In genomic region chr8:61569211-61569610, GRCm38 (mm10) we compare ENCODE assay signal across 19 mouse cellular contexts.
DNase-seq lines count a peak whose midpoint lies in the region; ATAC-seq and TF ChIP-seq lines count a peak whose summit lies in the region.
"Had no signal": no experiment of that assay in that cellular context is flagged by ENCODE, and none has a peak within 500 bp of the region (broad histone marks: within the 10 kb centered on the region; RNA-seq: fewer than 3 reads in every experiment).

No protein-coding gene starts in this region.

- ATAC-seq in heart, embryonic 13.5 days (ENCODE audit: extremely low read depth, insufficient number of reproducible peaks, low FRiP score, low TSS enrichment), result no peak
- ATAC-seq in liver, postnatal 0 days, result peak; percentile 83
- no peak for ATAC-seq in liver, embryonic 12.5 days
- ATAC-seq: forebrain, embryonic 16.5 days; intestine, embryonic 15.5 days had no signal

- intact Hi-C loops in heart, postnatal 36 days (cut with DNase I), result no loop called here
- intact Hi-C loops in left cerebral cortex, adult 2 months (cut with DNase I), result no loop called here
- intact Hi-C loops in left cerebral cortex, postnatal 36 days (cut with DNase I), result no loop called here

- H3K27ac ChIP-seq in heart, embryonic 13.5 days (replicated peaks), result peak overlapping the region; percentile 41; the same call in 1 of the 2 replicates
- H3K27ac ChIP-seq in left cerebral cortex, adult 2 months, result peak overlapping the region; percentile 76; the same call in 1 of the 2 replicates
- H3K27ac ChIP-seq in liver, postnatal 0 days (ENCODE audit: low read depth), result 0 out of 2 replicates have a peak overlapping the region, but pooled peaks have one; percentile 13
- no peak overlapping the region for H3K27ac ChIP-seq in liver, embryonic 12.5 days
- H3K27ac ChIP-seq: forebrain, embryonic 12.5 days; hindbrain, embryonic 10.5 days; hindbrain, embryonic 14.5 days; intestine, embryonic 15.5 days had no signal

- H3K9ac ChIP-seq in heart, embryonic 13.5 days, result no peak overlapping the region
- no peak overlapping the region for H3K9ac ChIP-seq in liver, postnatal 0 days (replicated peaks)
- no peak overlapping the region for H3K9ac ChIP-seq in liver, embryonic 12.5 days
- H3K9ac ChIP-seq: forebrain, embryonic 12.5 days; hindbrain, embryonic 14.5 days; intestine, embryonic 15.5 days had no signal

- no peak overlapping the region for H3K4me2 ChIP-seq in heart, embryonic 13.5 days
- H3K4me2 ChIP-seq in liver, postnatal 0 days (ENCODE audit: low read depth, low read length), result no peak overlapping the region
- H3K4me2 ChIP-seq in liver, embryonic 12.5 days, result no peak overlapping the region
- H3K4me2 ChIP-seq: forebrain, embryonic 12.5 days; heart, embryonic 11.5 days; hindbrain, embryonic 14.5 days; intestine, embryonic 15.5 days had no signal

- no peak for TF ChIP-seq CTCF in left cerebral cortex, adult 2 months (IDR thresholded peaks at IDR 0.05)
- no peak for TF ChIP-seq CTCF in liver, postnatal 0 days (IDR thresholded peaks at IDR 0.05; ENCODE audit: low read depth)

- H3K4me3 ChIP-seq in heart, embryonic 13.5 days, result no peak overlapping the region
- H3K4me3 ChIP-seq in left cerebral cortex, adult 2 months, result no peak overlapping the region
- H3K4me3 ChIP-seq in liver, postnatal 0 days (ENCODE audit: low read depth, low read length), result no peak overlapping the region
- no peak overlapping the region for H3K4me3 ChIP-seq in liver, embryonic 12.5 days
- H3K4me3 ChIP-seq: forebrain, embryonic 12.5 days; hindbrain, embryonic 10.5 days; intestine, embryonic 15.5 days had no signal

- H3K9me3 ChIP-seq in heart, embryonic 13.5 days, result no peaks in the 10 kb centered on the region
- no peaks in the 10 kb centered on the region for H3K9me3 ChIP-seq in liver, postnatal 0 days (ENCODE audit: low read length)
- no peaks in the 10 kb centered on the region for H3K9me3 ChIP-seq in liver, embryonic 12.5 days (replicated peaks)
- H3K9me3 ChIP-seq: forebrain, embryonic 12.5 days; hindbrain, embryonic 10.5 days; intestine, embryonic 15.5 days had no signal

- H3K4me1 ChIP-seq in heart, embryonic 13.5 days, result peaks cover 68% of the 10 kb centered on the region
- peaks cover 24% of the 10 kb centered on the region for H3K4me1 ChIP-seq in liver, postnatal 0 days (ENCODE audit: insufficient read depth)
- H3K4me1 ChIP-seq in liver, embryonic 12.5 days, result no peaks in the 10 kb centered on the region
- H3K4me1 ChIP-seq: forebrain, embryonic 12.5 days; intestine, embryonic 15.5 days had no signal

- no peaks in the 10 kb centered on the region for H3K27me3 ChIP-seq in heart, embryonic 13.5 days (replicated peaks)
- H3K27me3 ChIP-seq in liver, postnatal 0 days (ENCODE audit: insufficient read depth, low read length), result no peaks in the 10 kb centered on the region
- H3K27me3 ChIP-seq in liver, embryonic 12.5 days (replicated peaks), result no peaks in the 10 kb centered on the region
- H3K27me3 ChIP-seq: forebrain, embryonic 12.5 days; intestine, embryonic 15.5 days had no signal

- no peak for DNase-seq in heart, postnatal 36 days
- no peak for DNase-seq in left cerebral cortex, adult 2 months (ENCODE audit: extremely low spot score in 1 of 2, low spot score in 2 of 2)
- DNase-seq in left cerebral cortex, postnatal 36 days (ENCODE audit: low spot score in 2 of 2), result no peak
- no peak for DNase-seq in liver, postnatal 0 days
- no peak for DNase-seq in kidney, adult 18-20 months
- DNase-seq: adrenal gland, adult 2 months; adrenal gland, postnatal 25 days; cerebellum, adult 2 months; cerebellum, postnatal 10 days; gastrocnemius, postnatal 25 days; heart, postnatal 14 days had no signal

- H3K36me3 ChIP-seq in heart, embryonic 13.5 days, result peaks cover 5% of the 10 kb centered on the region; the same call in 1 of the 2 replicates
- no peaks in the 10 kb centered on the region for H3K36me3 ChIP-seq in liver, postnatal 0 days (replicated peaks; ENCODE audit: insufficient read depth, low read length)
- H3K36me3 ChIP-seq in liver, embryonic 12.5 days, result no peaks in the 10 kb centered on the region
- H3K36me3 ChIP-seq: forebrain, embryonic 12.5 days; hindbrain, embryonic 10.5 days; intestine, embryonic 15.5 days had no signal

- TF ChIP-seq EP300 in liver, postnatal 0 days (IDR thresholded peaks at IDR 0.05; ENCODE audit: low read depth), result no peak
